Mouse (Mus musculus): ENCODE data around the gene Pvr. TPM values are rescaled to one million over a fixed set of nuclear protein-coding genes. Genes with fewer than 3 reads are reported as not detected.

Pvr gene
- polyA plus RNA-seq, 2 experiments: 9.4 to 18.2 TPM

GRCm38 (mm10) chr7:19859740-19860139 lies 61.2 kb downstream of the Pvr start:
- no peak overlapping the region for H3K4me2 ChIP-seq (replicated peaks; ENCODE audit: low read depth, low read length, severe bottlenecking)
- 72% methylated on average over 10 of the region's 10 CpGs for WGBS

GRCm38 (mm10) chr7:19856283-19856682 lies 64.7 kb downstream of the Pvr start:
- DNase-seq (ENCODE audit: low spot score) (no peak), ATAC-seq (ENCODE audit: low FRiP score, low read depth) (no peak)
- Histone ChIP-seq H3K4me2 (replicated peaks; ENCODE audit: low read depth, low read length, severe bottlenecking) (no peak overlapping the region), H3K27me3 (ENCODE audit: control insufficient read depth, insufficient read depth, low read length) (peaks cover 14% of the 10 kb centered on the region), H3K4me1 (ENCODE audit: control insufficient read depth, insufficient read depth, low read length) (peaks cover 4% of the 10 kb centered on the region; the same call in 1 of the 2 replicates), H3K36me3 (ENCODE audit: control insufficient read depth, insufficient read depth, low read length) (no peaks in the 10 kb centered on the region), H3K27ac (replicated peaks; ENCODE audit: low read depth, low read length) (no peak overlapping the region), H3K9ac (ENCODE audit: low read depth, low read length, severe bottlenecking) (no peak overlapping the region), H3K4me3 (replicated peaks; ENCODE audit: low read length) (no peak overlapping the region), H3K9me3 (ENCODE audit: control insufficient read depth, low read length) (no peaks in the 10 kb centered on the region)
- 84% methylated on average over 6 of the region's 6 CpGs for WGBS
- no peak for TF ChIP-seq POLR2A (IDR thresholded peaks at IDR 0.05; ENCODE audit: borderline replicate concordance, extremely low read depth, insufficient read depth, insufficient read length)

More at GRCm38 (mm10) chr7:19859740-19860139, 61.2 kb downstream of the Pvr start:
- TF ChIP-seq POLR2A (IDR thresholded peaks at IDR 0.05; ENCODE audit: borderline replicate concordance, extremely low read depth, insufficient read depth, insufficient read length): no peak
- Histone ChIP-seq H3K4me1 (ENCODE audit: control insufficient read depth, insufficient read depth, low read length) (no peaks in the 10 kb centered on the region), H3K36me3 (ENCODE audit: control insufficient read depth, insufficient read depth, low read length) (no peaks in the 10 kb centered on the region), H3K4me3 (replicated peaks; ENCODE audit: low read length) (no peak overlapping the region), H3K27me3 (ENCODE audit: control insufficient read depth, insufficient read depth, low read length) (no peaks in the 10 kb centered on the region), H3K9me3 (ENCODE audit: control insufficient read depth, low read length) (no peaks in the 10 kb centered on the region), H3K27ac (replicated peaks; ENCODE audit: low read depth, low read length) (no peak overlapping the region), H3K9ac (ENCODE audit: low read depth, low read length, severe bottlenecking) (no peak overlapping the region)
- DNase-seq (ENCODE audit: low spot score): no peak
- ATAC-seq (ENCODE audit: low FRiP score, low read depth): no peak

GRCm38 (mm10) chr7:19855663-19856062 lies 65.3 kb downstream of the Pvr start:
- DNase-seq (ENCODE audit: low spot score) (no peak), ATAC-seq (ENCODE audit: low FRiP score, low read depth) (no peak)
- Histone ChIP-seq H3K27ac (replicated peaks; ENCODE audit: low read depth, low read length) (no peak overlapping the region), H3K9ac (ENCODE audit: low read depth, low read length, severe bottlenecking) (no peak overlapping the region), H3K4me2 (replicated peaks; ENCODE audit: low read depth, low read length, severe bottlenecking) (no peak overlapping the region), H3K4me3 (replicated peaks; ENCODE audit: low read length) (no peak overlapping the region), H3K9me3 (ENCODE audit: control insufficient read depth, low read length) (no peaks in the 10 kb centered on the region), H3K27me3 (ENCODE audit: control insufficient read depth, insufficient read depth, low read length) (peaks cover 14% of the 10 kb centered on the region), H3K4me1 (ENCODE audit: control insufficient read depth, insufficient read depth, low read length) (peaks cover 4% of the 10 kb centered on the region; the same call in 1 of the 2 replicates), H3K36me3 (ENCODE audit: control insufficient read depth, insufficient read depth, low read length) (no peaks in the 10 kb centered on the region)
- WGBS: 82% methylated on average over 5 of the region's 5 CpGs
- no peak for TF ChIP-seq POLR2A (IDR thresholded peaks at IDR 0.05; ENCODE audit: borderline replicate concordance, extremely low read depth, insufficient read depth, insufficient read length)

Other genes starting within 250 kb of the Pvr start
- gene Apoc2, start 243.2 kb downstream of the Pvr start, polyA plus RNA-seq (2012; rRNA removed): 1.2 and 1.4 TPM in 2 replicates
- gene Apoc2, start 243.2 kb downstream of the Pvr start, polyA plus RNA-seq (2014; fragmentation: Nextera tagmentation; extraction: Ambion mirVana): 1.5 TPM in 1 of 2 replicates, not detected in the other
- not detected in 2 replicates for gene Gm44805, start 239.7 kb downstream of the Pvr start, polyA plus RNA-seq (2012; rRNA removed)
- gene Gm44805, start 239.7 kb downstream of the Pvr start, polyA plus RNA-seq (2014; fragmentation: Nextera tagmentation; extraction: Ambion mirVana): not detected in 2 replicates
- gene Apoc4, start 239.7 kb downstream of the Pvr start, polyA plus RNA-seq (2012; rRNA removed): 0.14 TPM in 1 of 2 replicates, not detected in the other
- gene Apoc4, start 239.7 kb downstream of the Pvr start, polyA plus RNA-seq (2014; fragmentation: Nextera tagmentation; extraction: Ambion mirVana): not detected in 2 replicates
- 9.1 and 16.4 TPM in 2 replicates for gene Apoc1, start 228.5 kb downstream of the Pvr start, polyA plus RNA-seq (2012; rRNA removed)
- gene Apoc1, start 228.5 kb downstream of the Pvr start, polyA plus RNA-seq (2014; fragmentation: Nextera tagmentation; extraction: Ambion mirVana): 30.7 and 36.5 TPM in 2 replicates
- 365 and 376 TPM in 2 replicates for gene Apoe, start 222.0 kb downstream of the Pvr start, polyA plus RNA-seq (2012; rRNA removed)
- 413 and 469 TPM in 2 replicates for gene Apoe, start 222.0 kb downstream of the Pvr start, polyA plus RNA-seq (2014; fragmentation: Nextera tagmentation; extraction: Ambion mirVana)
- gene Tomm40, start 205.7 kb downstream of the Pvr start, polyA plus RNA-seq (2012; rRNA removed): 101 and 123 TPM in 2 replicates
- gene Tomm40, start 205.7 kb downstream of the Pvr start, polyA plus RNA-seq (2014; fragmentation: Nextera tagmentation; extraction: Ambion mirVana): 124 and 129 TPM in 2 replicates
- 58.9 and 72.1 TPM in 2 replicates for gene Nectin2, start 170.7 kb downstream of the Pvr start, polyA plus RNA-seq (2012; rRNA removed)
- gene Nectin2, start 170.7 kb downstream of the Pvr start, polyA plus RNA-seq (2014; fragmentation: Nextera tagmentation; extraction: Ambion mirVana): 71.3 and 80.8 TPM in 2 replicates
- gene Bcam, start 150.1 kb downstream of the Pvr start, polyA plus RNA-seq (2012; rRNA removed): 94.3 and 108 TPM in 2 replicates
- gene Bcam, start 150.1 kb downstream of the Pvr start, polyA plus RNA-seq (2014; fragmentation: Nextera tagmentation; extraction: Ambion mirVana): 114 and 116 TPM in 2 replicates
- gene Cblc, start 124.4 kb downstream of the Pvr start, polyA plus RNA-seq (2012; rRNA removed): 5.2 and 5.9 TPM in 2 replicates
- gene Cblc, start 124.4 kb downstream of the Pvr start, polyA plus RNA-seq (2014; fragmentation: Nextera tagmentation; extraction: Ambion mirVana): 7.5 and 8.6 TPM in 2 replicates
- gene Bcl3, start 98.4 kb downstream of the Pvr start, polyA plus RNA-seq (2012; rRNA removed): 5.5 and 7.6 TPM in 2 replicates
- gene Bcl3, start 98.4 kb downstream of the Pvr start, polyA plus RNA-seq (2014; fragmentation: Nextera tagmentation; extraction: Ambion mirVana): 3.1 and 4.7 TPM in 2 replicates
- 0.12 and 0.13 TPM in 2 replicates for gene Gm19345, start 69.2 kb downstream of the Pvr start, polyA plus RNA-seq (2012; rRNA removed)
- not detected in 2 replicates for gene Gm19345, start 69.2 kb downstream of the Pvr start, polyA plus RNA-seq (2014; fragmentation: Nextera tagmentation; extraction: Ambion mirVana)
- 0.11 and 0.18 TPM in 2 replicates for gene Ceacam16, start 59.9 kb downstream of the Pvr start, polyA plus RNA-seq (2012; rRNA removed)
- gene Ceacam16, start 59.9 kb downstream of the Pvr start, polyA plus RNA-seq (2014; fragmentation: Nextera tagmentation; extraction: Ambion mirVana): not detected in 2 replicates
- 2.1 and 2.2 TPM in 2 replicates for gene Ceacam19, start 33.2 kb downstream of the Pvr start, polyA plus RNA-seq (2012; rRNA removed)
- gene Ceacam19, start 33.2 kb downstream of the Pvr start, polyA plus RNA-seq (2014; fragmentation: Nextera tagmentation; extraction: Ambion mirVana): 3.4 and 4.9 TPM in 2 replicates
- gene Igsf23, start 29.6 kb upstream of the Pvr start, polyA plus RNA-seq (2012; rRNA removed): 0.09 and 0.17 TPM in 2 replicates
- 0.23 and 0.30 TPM in 2 replicates for gene Igsf23, start 29.6 kb upstream of the Pvr start, polyA plus RNA-seq (2014; fragmentation: Nextera tagmentation; extraction: Ambion mirVana)
- gene Ceacam20, start 44.3 kb upstream of the Pvr start, polyA plus RNA-seq (2012; rRNA removed): 0.04 TPM in 1 of 2 replicates, not detected in the other
- gene Ceacam20, start 44.3 kb upstream of the Pvr start, polyA plus RNA-seq (2014; fragmentation: Nextera tagmentation; extraction: Ambion mirVana): not detected in 2 replicates
- gene Nlrp9b, start 70.3 kb upstream of the Pvr start, polyA plus RNA-seq (2012; rRNA removed): not detected in 2 replicates
- gene Nlrp9b, start 70.3 kb upstream of the Pvr start, polyA plus RNA-seq (2014; fragmentation: Nextera tagmentation; extraction: Ambion mirVana): not detected in 2 replicates
- gene Vmn1r91, start 178.5 kb upstream of the Pvr start, polyA plus RNA-seq (2012; rRNA removed): not detected in 2 replicates
- gene Vmn1r91, start 178.5 kb upstream of the Pvr start, polyA plus RNA-seq (2014; fragmentation: Nextera tagmentation; extraction: Ambion mirVana): not detected in 2 replicates
- gene Gm16442, start 201.4 kb upstream of the Pvr start, polyA plus RNA-seq (2012; rRNA removed): not detected in 2 replicates
- not detected in 2 replicates for gene Gm16442, start 201.4 kb upstream of the Pvr start, polyA plus RNA-seq (2014; fragmentation: Nextera tagmentation; extraction: Ambion mirVana)
- gene Vmn1r93, start 217.9 kb upstream of the Pvr start, polyA plus RNA-seq (2012; rRNA removed): not detected in 2 replicates
- not detected in 2 replicates for gene Vmn1r93, start 217.9 kb upstream of the Pvr start, polyA plus RNA-seq (2014; fragmentation: Nextera tagmentation; extraction: Ambion mirVana)
- gene Vmn1r94, start 247.2 kb upstream of the Pvr start, polyA plus RNA-seq (2012; rRNA removed): not detected in 2 replicates
- not detected in 2 replicates for gene Vmn1r94, start 247.2 kb upstream of the Pvr start, polyA plus RNA-seq (2014; fragmentation: Nextera tagmentation; extraction: Ambion mirVana)

All from limb, embryonic 14.5 days (tissue).